Mouse (Mus musculus) gastrocnemius, postnatal 36 days (tissue): ENCODE data around the gene Tprn. TPM values are rescaled to one million over a fixed set of nuclear protein-coding genes. Genes with fewer than 3 reads are reported as not detected.

Experiments
- DNase-seq, 2 experiments: peaks; one replicate each; pipeline ENCODE4 v3.0.0; 2022
- intact Hi-C: fragments of 180-260 bp; cut with DNase I; formaldehyde crosslinking; loops from one replicate; pipeline ENCODE4 v1.15.1; 2025
- long read RNA-seq, 2 experiments: library from polyadenylated mRNA; stranded (forward); transcript quantifications; one replicate each; pipeline ENCODE4 v2.0.0; 2021
- total RNA-seq, 2 experiments: library from RNA; stranded (reverse); gene quantifications; 2 replicates each; pipeline ENCODE4 v1.2.3; 2021

Gene Tprn
- total RNA-seq = 1 to 10 TPM; 3.8 to 4.5 TPM
- long read RNA-seq, experiment 1, partial matches to known transcripts = 0 of 2 reads
- long read RNA-seq, experiment 1, other reads (novel, unspliced or antisense) = 0 of 2 reads
- long read RNA-seq, experiment 2, partial matches to known transcripts = 0 of 1 reads
- long read RNA-seq, experiment 2, other reads (novel, unspliced or antisense) = 0 of 1 reads

DNA sequence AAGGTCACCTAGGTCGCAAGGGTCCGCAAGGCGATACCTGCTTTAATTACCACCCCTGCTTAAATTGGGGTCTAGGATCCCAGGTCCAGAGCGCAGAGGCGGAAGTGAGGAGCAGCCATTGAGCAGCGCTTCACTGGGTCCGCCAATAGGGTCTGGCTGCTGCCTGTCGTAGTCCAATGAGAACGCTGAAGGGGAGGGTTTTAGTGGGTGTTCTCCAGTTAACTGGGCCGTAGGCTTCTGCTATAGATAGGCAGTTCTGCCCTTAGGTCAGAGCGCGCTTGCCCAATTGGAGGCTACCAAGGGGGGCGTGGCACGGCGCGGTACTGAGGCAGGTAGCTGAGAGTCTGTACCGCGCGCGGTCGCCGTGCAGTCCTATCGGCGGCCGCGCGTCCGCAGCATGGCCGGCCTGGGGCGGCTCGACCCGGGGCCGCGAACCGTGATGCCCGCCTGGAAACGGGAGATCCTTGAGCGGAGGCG, at the start of gene Tprn:
Gene Tprn (plus strand): TSS at position 328 of the 477 bp plus-strand sequence.
- DNase-seq = peak; percentile 86 to 91
- intact Hi-C loops = no loop called here

DNA sequence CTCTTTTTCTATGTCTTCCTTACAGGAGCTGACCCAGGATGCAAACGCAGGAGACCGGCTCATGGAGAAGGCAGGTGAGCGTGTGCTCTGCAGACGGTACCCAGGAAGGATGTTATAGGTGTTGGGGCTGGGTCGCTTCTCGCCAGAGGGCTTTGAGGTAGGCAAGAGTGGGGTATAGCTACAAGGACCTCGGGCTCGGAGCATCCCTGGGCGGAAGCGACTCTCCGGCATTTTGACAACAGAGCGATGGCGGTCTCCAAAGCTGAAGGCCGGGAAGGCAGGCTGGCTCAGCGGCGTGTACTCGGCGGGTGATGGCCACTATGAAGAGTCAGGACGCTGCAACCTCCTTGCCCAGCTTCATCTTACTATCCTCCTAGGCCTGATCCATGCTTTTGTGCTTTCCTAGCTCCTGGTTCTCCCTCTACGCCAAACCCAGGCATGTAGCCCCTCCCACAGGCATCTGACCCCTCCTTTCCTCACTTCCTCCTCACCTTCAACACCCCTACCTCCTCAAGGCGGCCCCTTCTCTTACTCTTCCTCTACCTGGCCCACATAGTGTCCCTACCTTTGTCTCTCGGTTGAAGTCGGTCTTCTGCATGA, 49.1 kb upstream of the Tprn start:
- no peak for DNase-seq
- intact Hi-C loops = no loop called here

DNA sequence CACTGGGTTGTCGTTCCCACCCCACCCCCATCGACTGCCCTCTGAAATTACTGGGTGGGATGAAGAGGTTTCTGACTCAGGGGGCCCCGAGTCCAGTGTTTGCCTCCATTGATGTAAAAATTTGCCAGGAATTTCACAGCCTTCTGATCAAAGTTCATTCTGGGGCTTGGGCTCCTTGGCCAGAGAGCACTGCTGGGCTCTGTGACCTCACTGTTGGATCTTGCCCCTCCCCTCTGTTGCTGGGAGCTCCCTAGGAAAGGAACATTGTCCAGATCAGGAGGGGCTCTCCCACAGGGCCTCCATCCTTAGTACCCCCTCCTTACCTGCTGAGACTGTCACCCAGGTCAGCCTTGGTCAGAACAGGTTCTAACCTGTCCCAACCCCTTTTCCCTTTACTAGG, 48.0 kb upstream of the Tprn start, which contains the start of gene Stpg3:
Gene Stpg3 (minus strand): TSS at position 194 of the 400 bp plus-strand sequence.
- no peak for DNase-seq
- intact Hi-C loops = no loop called here

DNA sequence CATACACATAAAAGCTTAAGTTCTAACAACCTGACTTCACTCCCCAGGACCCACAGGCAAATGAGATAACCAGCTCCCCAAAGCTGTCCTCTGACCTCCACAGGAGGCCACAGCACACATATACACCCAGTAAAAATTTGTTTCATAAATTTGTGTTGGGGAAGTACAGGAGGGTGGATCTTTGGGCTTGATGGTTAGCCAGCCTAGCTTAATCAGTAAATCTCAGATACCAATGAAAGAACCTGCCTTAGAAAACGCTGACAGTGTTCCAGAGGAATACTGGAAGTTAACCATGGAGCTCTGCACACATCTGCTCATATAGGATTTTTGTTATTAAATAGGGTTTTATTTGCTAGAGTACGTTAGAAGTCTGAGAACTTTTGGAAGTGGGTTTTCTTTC, 44.8 kb upstream of the Tprn start:
- intact Hi-C loops = no loop called here
- no peak for DNase-seq

DNA sequence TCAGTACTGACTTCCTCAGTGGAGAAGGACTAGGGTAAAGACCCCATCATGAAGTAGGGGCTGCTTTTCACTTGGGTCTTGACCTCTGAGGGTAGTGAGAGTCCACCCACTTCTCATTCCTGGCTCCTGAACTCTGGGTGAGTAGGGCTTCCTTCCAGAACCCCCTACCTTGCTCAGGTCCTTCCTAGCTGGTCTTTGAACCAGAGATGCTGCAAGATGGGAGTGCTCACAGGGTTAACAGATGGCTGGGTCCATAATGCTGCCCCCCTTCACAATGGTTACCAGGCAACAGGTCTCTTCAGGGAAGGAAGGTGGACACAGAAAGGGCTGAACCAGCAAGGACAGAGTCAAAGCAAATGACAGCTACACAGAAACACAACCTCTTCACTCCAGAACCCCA, 44.0 kb upstream of the Tprn start, which contains the start of gene Fam166a:
Gene Fam166a (plus strand): TSS at position 301 of the 400 bp plus-strand sequence.
- DNase-seq = no peak
- intact Hi-C loops = no loop called here

DNA sequence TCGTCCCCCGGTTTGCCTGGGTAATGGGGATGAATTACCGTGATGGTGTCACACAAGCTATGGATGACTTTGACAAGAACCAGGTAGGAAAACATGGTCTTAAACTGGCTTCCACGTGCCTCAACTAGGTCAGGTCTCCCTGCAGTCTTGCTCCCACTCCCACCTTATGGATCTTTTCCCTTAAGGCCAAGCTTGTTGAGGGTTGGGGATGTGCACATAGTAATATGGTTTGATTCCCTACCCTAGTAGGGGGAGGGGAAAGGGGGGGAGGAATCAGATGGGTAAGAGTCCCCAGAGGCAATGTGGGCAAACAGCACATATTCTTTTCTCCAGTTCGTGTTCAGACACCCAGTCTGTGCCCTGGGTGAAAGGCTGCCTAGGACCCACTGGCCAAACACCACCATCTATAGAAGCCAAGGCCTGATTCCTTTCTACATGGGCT, 41.1 kb upstream of the Tprn start:
- DNase-seq = no peak
- intact Hi-C loops = no loop called here

DNA sequence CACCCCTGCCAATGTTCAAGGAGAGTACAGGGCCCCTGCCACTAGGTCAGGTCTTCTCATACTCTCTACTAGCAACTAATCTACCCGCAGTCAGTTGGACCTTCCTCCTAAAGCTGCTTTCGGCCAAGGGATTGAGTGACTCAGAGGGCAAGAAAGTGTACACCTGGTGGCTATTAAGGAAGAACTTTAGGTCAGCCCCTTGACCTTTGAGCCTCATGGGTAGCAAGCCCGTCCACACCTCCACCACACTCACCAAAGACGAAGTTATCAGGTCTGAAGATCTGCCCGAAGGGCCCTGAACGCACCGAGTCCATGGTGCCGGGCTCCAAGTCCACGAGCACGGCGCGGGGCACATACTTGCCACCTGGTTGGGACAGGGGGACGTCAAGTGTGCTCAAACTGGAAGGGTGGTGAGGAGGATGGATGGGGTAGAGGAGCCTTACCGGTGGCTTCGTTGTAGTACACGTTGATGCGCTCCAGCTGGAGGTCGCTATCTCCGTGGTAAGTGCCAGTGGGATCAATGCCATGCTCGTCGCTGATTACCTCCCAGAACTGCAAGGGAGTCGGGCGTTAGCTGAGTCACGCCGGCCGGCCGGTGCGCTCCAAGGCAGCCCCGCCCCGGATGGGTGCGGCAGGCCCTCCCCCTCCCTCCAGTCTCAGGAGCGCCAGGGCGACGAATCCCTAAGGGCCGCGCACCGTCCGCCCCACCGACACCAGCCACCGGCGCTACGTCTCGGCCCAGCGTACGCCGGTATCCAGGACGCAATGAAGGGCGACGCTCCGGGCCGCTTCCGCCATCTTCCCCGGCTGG, 38.5 kb upstream of the Tprn start:
- intact Hi-C loops = no loop called here

DNA sequence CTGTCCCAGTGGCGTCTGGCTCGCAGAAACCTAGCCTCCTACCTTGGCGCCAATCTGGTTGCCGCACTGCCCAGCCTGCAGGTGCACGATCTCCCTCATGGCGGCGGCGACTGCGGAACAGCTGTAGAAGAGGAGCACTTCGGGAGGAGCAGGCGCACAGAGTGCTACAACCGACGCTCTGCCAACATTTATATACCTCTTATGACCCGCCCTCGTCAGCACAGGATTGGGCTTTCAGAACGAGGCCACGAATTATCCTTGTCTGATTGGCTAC, 38.0 kb upstream of the Tprn start, which contains the start of gene Tubb4b:
Gene Tubb4b (minus strand): TSS at position 211 of the 274 bp plus-strand sequence.
- intact Hi-C loops = no loop called here
- no peak for DNase-seq

More for the DNA sequence above, 38.5 kb upstream of the Tprn start:
- DNase-seq = peak; percentile 72 to 78

DNA sequence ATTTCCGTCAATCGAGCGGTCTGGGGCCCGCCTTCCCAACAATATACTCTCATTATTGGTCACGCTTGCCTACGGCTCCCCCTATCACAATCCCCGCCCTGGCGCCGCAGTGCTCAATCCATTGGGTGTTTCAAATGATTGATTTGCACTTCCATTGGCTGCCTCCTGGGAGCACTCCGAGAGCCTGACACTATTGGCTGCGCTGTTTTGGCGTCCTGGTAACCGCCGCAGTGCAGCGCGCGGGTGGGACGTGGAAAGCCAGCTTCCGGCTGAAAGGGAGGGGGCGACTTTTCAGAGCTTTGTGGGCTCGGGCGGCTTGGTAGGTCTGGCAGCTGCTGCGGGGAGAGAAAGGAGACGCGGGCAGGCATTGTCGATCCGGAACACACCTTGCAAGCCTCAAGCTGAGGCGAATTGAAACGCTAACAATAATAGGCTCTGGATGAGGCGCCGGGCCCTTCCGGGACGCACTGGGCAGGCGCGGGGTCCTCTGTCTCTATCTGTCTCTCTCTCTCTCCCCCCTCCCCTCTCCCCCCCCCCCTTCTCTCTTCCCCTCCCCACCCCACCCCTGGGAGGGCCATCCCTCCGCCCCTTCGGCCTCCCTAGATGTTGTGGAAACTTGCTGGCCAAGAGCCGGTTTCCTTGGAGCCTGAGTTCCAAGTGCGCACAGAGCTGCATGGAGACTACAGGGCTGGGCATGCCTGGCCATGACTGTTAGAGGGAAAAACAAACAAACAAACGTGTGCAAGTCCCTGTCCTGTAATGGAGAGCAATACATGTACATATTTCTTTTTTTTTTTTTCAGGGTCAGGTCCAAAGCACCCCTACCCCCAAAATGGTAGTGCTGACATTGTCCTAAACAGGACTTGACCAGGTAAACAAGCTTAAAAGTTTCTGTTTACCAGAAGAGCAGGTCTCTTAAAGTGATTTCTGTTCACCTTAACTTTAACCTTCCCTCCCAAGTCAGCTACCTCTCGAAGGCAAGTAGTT, 37.4 kb upstream of the Tprn start:
- intact Hi-C loops = no loop called here
- DNase-seq = peak; percentile 94 to 99

DNA sequence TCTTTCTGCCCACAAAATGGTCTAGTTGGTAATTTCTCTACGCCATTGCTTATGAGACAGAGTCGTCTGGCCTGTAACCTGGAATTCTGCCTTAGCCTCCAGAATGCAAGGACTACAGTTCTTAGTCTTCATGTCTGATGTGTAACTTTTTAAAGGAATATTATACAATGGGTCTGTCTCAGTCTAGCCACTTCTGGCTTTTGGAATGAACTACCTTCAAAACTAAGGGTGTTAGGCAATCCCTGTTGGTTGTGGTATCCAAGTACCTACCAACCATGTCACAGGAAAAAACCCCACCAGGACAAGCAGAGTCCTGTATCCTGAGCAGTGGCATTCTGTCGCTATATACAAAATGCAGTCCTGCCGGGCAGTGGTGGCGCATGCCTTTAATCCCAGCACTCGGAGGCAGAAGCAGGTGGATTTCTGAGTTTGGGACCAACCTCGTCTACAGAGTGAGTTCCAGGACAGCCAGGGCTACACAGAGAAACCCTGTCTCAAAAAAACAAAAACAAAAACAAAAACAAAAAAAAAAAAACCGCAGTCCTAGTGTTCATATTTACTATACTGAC, 36.5 kb upstream of the Tprn start:
- DNase-seq = no peak
- intact Hi-C loops = no loop called here

DNA sequence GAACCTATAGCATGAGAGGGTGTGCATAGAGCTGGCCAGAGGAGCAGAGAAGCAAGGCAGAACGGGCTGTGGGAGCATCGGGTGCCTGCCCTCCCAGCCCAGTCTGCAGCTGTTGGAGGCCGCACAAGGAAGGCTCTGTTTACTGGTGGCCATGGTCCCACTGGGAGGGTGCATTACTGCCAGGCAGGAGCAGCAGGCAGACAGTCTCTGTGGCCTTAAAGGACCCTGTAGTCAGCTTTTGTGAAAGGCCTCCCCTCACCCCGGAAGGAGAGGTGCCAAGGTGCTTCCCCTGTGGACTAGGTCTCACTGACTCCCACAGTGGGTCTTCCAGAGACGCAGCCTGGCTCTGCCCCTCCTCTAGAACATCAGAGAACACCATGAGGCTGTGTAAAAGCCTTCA, 35.6 kb upstream of the Tprn start:
- DNase-seq = peak; percentile 39 to 40
- intact Hi-C loops = no loop called here

DNA sequence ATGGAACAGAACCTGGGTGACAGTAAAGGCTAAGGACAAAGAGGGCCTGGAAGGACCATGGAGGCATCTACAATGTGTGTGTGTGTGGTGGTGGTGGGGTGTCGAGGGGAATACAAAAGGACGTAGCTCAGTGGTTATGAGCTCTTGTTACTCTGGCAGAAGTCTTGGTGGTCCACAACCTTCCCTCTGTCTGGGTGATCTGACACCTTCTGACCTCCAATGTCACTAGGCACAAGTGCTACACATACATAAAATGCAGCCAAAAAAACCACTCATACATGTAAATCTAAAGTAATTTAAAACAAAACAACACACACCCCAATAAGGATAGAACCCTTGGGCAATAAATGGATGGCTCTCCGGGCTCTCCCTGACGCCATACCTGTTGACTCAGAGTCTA, 35.0 kb upstream of the Tprn start:
- intact Hi-C loops = no loop called here
- DNase-seq = no peak

DNA sequence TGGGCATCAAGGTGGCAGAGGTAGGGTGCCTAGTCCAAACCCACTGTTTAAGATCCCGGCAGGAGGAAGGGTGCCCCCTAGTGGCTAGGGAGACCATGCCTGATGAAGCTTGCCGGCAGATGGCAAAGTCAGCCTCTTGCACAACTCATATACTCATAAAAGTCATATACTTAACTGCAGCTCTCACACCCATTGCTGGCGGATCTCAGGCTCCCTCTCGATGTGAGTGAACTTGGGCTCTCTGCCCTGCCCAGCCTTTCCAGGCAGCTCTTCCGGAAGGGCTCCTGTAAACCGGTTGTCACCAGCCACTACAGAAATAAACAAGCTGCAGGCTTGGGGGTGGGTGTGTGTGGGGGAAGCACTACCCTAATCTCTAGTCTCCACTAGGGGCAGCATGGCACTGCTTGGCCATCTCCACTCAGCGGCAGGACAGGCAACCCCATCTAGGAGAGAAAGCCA, 34.0 kb upstream of the Tprn start:
- peak; percentile 78 to 85 for DNase-seq
- intact Hi-C loops = loop anchor here (1.0 kb wide), 1 partner anchor 35 kb away; no protein-coding TSS in a partner anchor

DNA sequence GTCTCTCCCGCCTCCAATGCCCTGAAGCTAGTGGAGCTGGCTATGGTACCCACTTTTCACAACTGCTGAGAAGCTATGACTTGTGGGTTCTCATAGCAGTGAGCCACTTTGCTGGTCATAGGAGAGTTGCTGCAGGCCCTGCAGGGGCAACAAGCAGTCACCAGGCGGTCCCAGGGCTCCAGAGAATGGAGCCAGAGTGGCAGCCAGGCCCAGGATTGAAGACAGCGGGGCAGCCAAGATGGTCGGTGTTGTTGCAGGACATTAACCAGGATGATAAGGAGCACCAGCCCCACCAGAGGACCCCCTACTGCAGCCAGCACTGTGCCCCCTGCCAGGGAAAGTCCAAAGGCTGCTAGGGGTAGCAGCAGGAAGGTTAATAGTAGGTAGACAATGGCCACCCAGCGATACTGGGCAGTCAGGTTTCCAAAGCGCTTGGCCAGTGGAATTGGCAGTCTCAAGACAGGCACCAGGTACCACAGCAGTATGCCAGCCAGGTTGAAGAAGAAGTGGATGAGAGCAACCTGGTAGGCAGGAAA, 33.4 kb upstream of the Tprn start:
- intact Hi-C loops = loop anchor here (1.0 kb wide), 1 partner anchor 36 kb away; no protein-coding TSS in a partner anchor
- DNase-seq = no peak

DNA sequence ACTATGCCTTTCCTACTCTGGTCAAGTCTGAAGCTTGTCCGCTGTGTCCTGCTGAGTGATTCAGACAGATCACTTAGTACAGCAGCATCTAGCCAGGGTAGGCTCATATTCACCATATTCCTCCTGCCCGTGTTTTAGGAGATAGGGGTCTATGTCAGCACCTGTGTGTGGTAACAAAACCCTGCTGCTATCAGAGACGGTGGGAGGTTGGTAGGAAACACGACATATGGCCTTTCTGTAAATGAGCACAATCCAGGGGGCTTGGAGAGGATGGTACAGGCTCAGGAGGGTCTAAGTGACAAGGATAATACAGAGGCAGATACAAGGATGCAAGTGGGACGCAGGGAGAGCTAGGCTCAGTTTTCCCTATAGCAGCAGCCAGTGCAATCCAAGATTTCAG, 32.8 kb upstream of the Tprn start:
- no peak for DNase-seq
- intact Hi-C loops = no loop called here

DNA sequence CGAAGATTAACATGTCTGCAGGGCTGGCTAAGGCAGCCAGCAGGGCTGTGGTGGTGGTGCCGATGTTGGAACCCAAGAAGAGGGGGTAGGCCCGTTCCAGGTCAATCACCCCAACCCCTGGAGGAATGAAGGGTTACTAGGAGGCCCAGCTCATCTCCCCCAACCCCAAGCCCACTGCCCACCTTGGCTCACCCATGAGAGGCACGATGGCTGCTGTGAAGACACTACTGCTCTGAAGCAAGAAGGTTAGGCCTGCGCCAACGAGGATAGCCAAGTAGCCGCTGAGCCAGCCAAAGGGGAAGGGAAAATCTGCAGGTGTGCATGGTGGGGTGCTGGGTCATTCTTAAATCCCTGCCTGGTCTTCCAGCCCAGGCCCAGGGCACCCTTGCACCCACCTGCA, 31.8 kb upstream of the Tprn start:
- intact Hi-C loops = no loop called here
- no peak for DNase-seq

DNA sequence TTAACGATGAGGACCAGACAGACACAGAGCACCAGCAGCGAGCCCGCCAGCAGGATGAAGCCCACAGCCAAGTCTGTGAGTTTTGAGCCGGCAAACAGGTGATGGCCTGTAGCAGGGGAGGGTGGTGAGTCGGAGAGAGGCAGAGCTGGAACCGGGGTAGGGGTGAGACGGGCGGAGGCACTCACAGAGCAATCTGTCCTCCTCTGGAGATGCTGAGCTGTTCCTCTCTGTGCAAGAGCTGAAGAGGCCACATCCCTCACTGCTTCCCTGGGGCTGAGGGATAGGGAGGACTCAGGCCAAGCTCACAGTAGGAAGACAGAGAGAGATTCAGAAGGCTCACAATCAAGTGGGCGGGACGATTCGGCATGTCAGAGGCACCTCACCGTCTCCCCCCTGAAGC, 31.4 kb upstream of the Tprn start:
- intact Hi-C loops = no loop called here
- no peak for DNase-seq

DNA sequence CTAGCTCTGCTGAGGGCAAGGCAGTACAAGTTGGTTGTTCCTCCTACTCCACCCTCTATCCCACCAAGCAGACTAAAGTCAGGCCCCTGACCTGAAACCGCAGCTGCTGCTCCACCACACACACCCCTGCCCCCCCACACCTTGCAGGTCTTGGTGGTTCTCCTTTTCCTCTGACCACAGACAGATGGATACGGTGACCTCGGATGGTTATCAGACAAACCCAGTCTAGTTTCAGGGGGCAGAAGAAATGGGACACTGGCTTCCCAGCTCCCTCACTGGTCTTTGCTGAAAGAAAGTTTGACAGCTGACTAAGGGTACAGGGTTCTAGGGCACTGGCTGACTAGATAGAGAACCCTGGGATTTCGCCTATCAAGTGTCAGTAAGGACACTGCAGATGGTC, 29.0 kb upstream of the Tprn start:
- intact Hi-C loops = no loop called here

DNA sequence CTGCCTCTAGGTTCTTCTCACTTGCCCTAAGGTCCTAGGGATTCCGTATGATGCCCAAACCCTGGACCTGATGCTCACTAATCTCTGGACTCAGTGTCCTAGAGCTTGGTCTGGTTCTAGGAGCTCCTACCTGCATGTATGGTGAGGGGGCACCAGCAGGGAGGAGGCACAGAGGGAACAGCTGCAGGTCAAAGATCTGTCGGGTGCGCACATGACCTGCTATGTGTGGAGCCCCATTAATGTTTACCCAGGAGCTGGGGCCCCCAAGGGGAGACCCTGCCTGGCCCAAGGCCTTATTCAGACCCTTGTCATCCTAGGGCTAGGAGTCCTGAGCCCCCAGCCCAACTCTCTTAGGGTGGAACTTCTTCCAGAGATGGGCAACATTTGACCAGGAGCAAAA, 28.4 kb upstream of the Tprn start, which contains the start of gene Slc34a3:
Gene Slc34a3 (minus strand): TSS at position 315 of the 400 bp plus-strand sequence.
- no peak for DNase-seq
- intact Hi-C loops = no loop called here

More for the DNA sequence above, 29.0 kb upstream of the Tprn start:
- no peak for DNase-seq
